Mouse (Mus musculus) spleen, postnatal 36 days (tissue): ENCODE results near the gene Fxyd1.

ENCODE experiments used
- DNase-seq, 2 experiments: peaks; one replicate each; pipeline ENCODE4 v3.0.0; 2022; ENCODE audit warnings: low spot score in 2 of 2, mixed read lengths in 1 of 2

Fxyd1 gene

GRCm38 (mm10) chr7:31017104-31017901 lies 39.7 kb downstream of the Fxyd1 start:
- peak; percentile 53 for DNase-seq

GRCm38 (mm10) chr7:31012971-31013370 lies 44.0 kb downstream of the Fxyd1 start:
- DNase-seq: no peak

- DNase-seq: no peak
Measured at GRCm38 (mm10) chr7:31008889-31009288, 48.1 kb downstream of the Fxyd1 start.

- DNase-seq: no peak
Measured at GRCm38 (mm10) chr7:31008175-31008574, 48.8 kb downstream of the Fxyd1 start.

- DNase-seq: no peak
Measured at GRCm38 (mm10) chr7:31007775-31008174, 49.2 kb downstream of the Fxyd1 start.

GRCm38 (mm10) chr7:31002650-31003049 lies 54.3 kb downstream of the Fxyd1 start:
- DNase-seq: peak; percentile 78 to 83
